Mouse (Mus musculus) liver, adult 2 months (tissue): ENCODE results near the gene Ttc37. TPM values are rescaled to one million over a fixed set of nuclear protein-coding genes. Genes with fewer than 3 reads are reported as not detected.

Experiments used
- DNase-seq: peaks from one replicate; pipeline ENCODE4 v3.0.0-alpha.2; 2011; ENCODE audit warnings: low read depth, low spot score; ENCODE audit errors: extremely low read depth
- H3K27ac ChIP-seq: fragments of 200-500 bp; replicated peaks from 2 replicates; pipeline ENCODE4 v1.5.1; 2012; ENCODE audit warnings: low read depth, mild to moderate bottlenecking, control low read depth, inconsistent platforms, low read length; ENCODE audit not compliant: insufficient read depth
- H3K27me3 ChIP-seq: fragments of 200-500 bp; 2 replicates; pipeline ENCODE4 v1.6.1; 2012; ENCODE audit warnings: mild to moderate bottlenecking, moderate library complexity, low read length, inconsistent platforms; ENCODE audit not compliant: control insufficient read depth, insufficient read depth
- H3K36me3 ChIP-seq: fragments of 200-500 bp; 2 replicates; pipeline ENCODE4 v1.6.1; 2012; ENCODE audit warnings: low read length, inconsistent platforms; ENCODE audit not compliant: control insufficient read depth, insufficient read depth
- H3K4me1 ChIP-seq: fragments of 200-500 bp; 2 replicates; pipeline ENCODE4 v1.6.1; 2011; ENCODE audit warnings: low read length; ENCODE audit not compliant: control insufficient read depth, insufficient read depth
- H3K4me3 ChIP-seq: fragments of 200-500 bp; 2 replicates; pipeline ENCODE4 v1.5.1; 2011; ENCODE audit warnings: low read depth, mild to moderate bottlenecking, control low read depth, low read length, moderate library complexity; ENCODE audit not compliant: insufficient read depth
- H3K79me2 ChIP-seq: fragments of 200-500 bp; 2 replicates; pipeline ENCODE4 v1.6.1; 2012; ENCODE audit warnings: inconsistent platforms, mild to moderate bottlenecking, low read length, moderate library complexity; ENCODE audit not compliant: control insufficient read depth, insufficient read depth
- H3K9ac ChIP-seq: fragments of 200-500 bp; 2 replicates; pipeline ENCODE4 v1.6.1; 2012; ENCODE audit warnings: low read depth, mild to moderate bottlenecking, control low read depth, inconsistent platforms, low read length
- CTCF ChIP-seq: fragments of 200-500 bp; IDR thresholded peaks from 2 replicates; pipeline ENCODE4 v1.5.1; 2011; ENCODE audit warnings: low read depth, low read length, control low read depth
- POLR2A ChIP-seq: fragments of 200-500 bp; IDR thresholded peaks from 2 replicates; pipeline ENCODE4 v1.6.1; 2011; ENCODE audit warnings: low read length, control low read depth; ENCODE audit not compliant: insufficient read depth; ENCODE audit errors: extremely low read depth
- WGBS: fragments of 180-500 bp; shearing (Covaris S2); methylation state at CpG from one replicate; pipeline ENCODE4 v1.1.7; 2018; 5-methylcytosine and 5-hydroxymethylcytosine counted together
- polyA plus RNA-seq: library from polyadenylated mRNA; depleted of rRNA; stranded (reverse); fragments of >200 nt; gene quantifications from 2 replicates; pipeline ENCODE4 v1.2.3, GENCODE M21; 2012
- total RNA-seq: library from RNA; depleted of rRNA; stranded (reverse); fragments of >200 nt; gene quantifications from 2 replicates; pipeline ENCODE4 v1.2.3, GENCODE M21; 2014

Ttc37 gene
- total and polyA plus RNA-seq, 2 experiments, result 4.8 to 14.5 TPM

- Histone ChIP-seq H3K27ac (no peak overlapping the region), H3K9ac (no peak overlapping the region), H3K79me2 (no peaks in the 10 kb centered on the region), H3K36me3 (peaks cover 38% of the 10 kb centered on the region), H3K27me3 (no peaks in the 10 kb centered on the region), H3K4me1 (no peaks in the 10 kb centered on the region), H3K4me3 (no peak overlapping the region)
- 88% methylated on average over 12 of the region's 12 CpGs for WGBS
- TF ChIP-seq CTCF (no peak), POLR2A (no peak)
- no peak for DNase-seq
These were observed 42.7 kb downstream of the Ttc37 start for GRCm38 (mm10) chr13:76141117-76141808.

- peaks cover 53% of the 10 kb centered on the region for H3K36me3 ChIP-seq
- no peak overlapping the region for H3K27ac ChIP-seq
- DNase-seq, result no peak
- H3K79me2 ChIP-seq, result no peaks in the 10 kb centered on the region
- no peaks in the 10 kb centered on the region for H3K27me3 ChIP-seq
- WGBS, result 92% methylated on average over 5 of the region's 5 CpGs
- H3K4me3 ChIP-seq, result no peak overlapping the region
- TF ChIP-seq POLR2A (no peak), CTCF (no peak; the same call in 1 of the 2 replicates)
- H3K4me1 ChIP-seq, result no peaks in the 10 kb centered on the region
- no peak overlapping the region for H3K9ac ChIP-seq
These were observed 51.9 kb downstream of the Ttc37 start for GRCm38 (mm10) chr13:76150483-76150882.

DNA sequence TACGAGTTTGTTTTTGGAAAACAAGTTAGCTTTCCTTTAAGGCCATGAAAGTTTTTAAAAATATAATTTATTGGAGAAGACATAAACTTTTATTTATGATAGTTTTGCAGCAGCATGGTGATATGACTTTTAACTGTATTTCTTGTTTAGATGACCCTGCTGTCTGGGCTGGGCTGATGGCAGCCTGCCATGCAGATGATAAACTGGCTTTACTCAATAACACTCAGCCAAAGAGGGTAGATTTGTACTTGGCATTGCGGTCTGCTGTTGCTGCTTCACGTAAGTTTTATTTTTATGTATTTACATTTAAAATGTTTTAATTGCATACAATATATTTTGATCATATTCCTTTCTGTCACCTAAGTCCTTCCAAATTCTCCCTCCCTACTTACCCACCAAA lies 58.6 kb downstream of the Ttc37 start:
- H3K4me1 ChIP-seq, result no peaks in the 10 kb centered on the region
- no peak overlapping the region for H3K27ac ChIP-seq
- no peaks in the 10 kb centered on the region for H3K27me3 ChIP-seq
- peaks cover 47% of the 10 kb centered on the region for H3K36me3 ChIP-seq
- no peak for TF ChIP-seq CTCF
- TF ChIP-seq POLR2A, result no peak
- no peak overlapping the region for H3K9ac ChIP-seq
- no peak overlapping the region for H3K4me3 ChIP-seq
- H3K79me2 ChIP-seq, result no peaks in the 10 kb centered on the region
- WGBS, result 81% methylated on average over 3 of the region's 3 CpGs
- no peak for DNase-seq

DNA sequence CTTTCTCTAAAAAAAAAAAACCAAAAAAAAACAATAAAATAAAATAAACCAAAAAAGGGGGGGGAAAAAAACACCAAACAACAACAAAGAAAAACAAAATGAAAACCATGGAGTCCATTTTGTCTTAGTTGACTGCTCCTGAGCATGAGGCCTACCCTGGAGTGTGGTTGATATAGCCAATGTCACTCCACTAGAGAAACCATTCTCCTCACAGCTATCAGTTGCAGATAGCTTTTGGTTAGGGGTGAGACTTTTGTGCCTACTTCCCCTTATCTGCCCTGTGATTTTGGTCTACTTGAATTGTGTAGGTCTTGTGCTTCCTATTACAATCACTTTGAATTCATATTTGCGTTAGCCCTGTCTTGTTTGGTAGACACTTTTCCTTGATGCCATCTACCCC lies 59.0 kb downstream of the Ttc37 start:
- no peaks in the 10 kb centered on the region for H3K4me1 ChIP-seq
- H3K79me2 ChIP-seq, result no peaks in the 10 kb centered on the region
- DNase-seq, result no peak
- no peaks in the 10 kb centered on the region for H3K27me3 ChIP-seq
- no peak overlapping the region for H3K4me3 ChIP-seq
- H3K27ac ChIP-seq, result no peak overlapping the region
- TF ChIP-seq CTCF (no peak), POLR2A (no peak)
- 94% methylated on average over 1 of the region's 1 CpGs for WGBS
- H3K9ac ChIP-seq, result no peak overlapping the region
- peaks cover 46% of the 10 kb centered on the region for H3K36me3 ChIP-seq

GRCm38 (mm10) chr13:76160587-76160986 lies 62.1 kb downstream of the Ttc37 start:
- Histone ChIP-seq H3K79me2 (no peaks in the 10 kb centered on the region), H3K4me3 (no peak overlapping the region), H3K4me1 (no peaks in the 10 kb centered on the region), H3K27ac (no peak overlapping the region), H3K36me3 (peaks cover 31% of the 10 kb centered on the region), H3K9ac (no peak overlapping the region), H3K27me3 (no peaks in the 10 kb centered on the region)
- TF ChIP-seq POLR2A (no peak), CTCF (no peak)
- DNase-seq, result no peak
- 94% methylated on average over 2 of the region's 2 CpGs for WGBS

DNA sequence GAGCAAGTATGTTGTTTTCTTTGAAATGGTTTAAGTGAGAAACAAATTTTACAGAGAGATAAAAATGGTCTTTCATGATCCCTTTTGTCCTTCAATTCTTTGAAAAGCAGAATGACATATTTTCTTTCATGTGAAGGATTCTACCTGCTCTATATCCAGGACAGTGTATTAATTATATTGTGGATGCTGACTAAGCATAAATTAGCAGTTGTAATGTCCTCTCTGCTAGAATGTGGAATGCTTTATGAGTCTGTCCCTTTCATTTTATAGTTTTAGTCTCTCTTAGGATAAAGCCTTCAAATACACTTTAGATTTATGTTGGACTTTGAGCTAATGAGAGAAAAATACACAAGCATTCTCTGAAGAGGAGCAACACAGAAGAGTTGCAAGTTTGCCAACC lies 75.8 kb downstream of the Ttc37 start:
- no peak overlapping the region for H3K27ac ChIP-seq
- H3K79me2 ChIP-seq, result no peaks in the 10 kb centered on the region
- no peak for DNase-seq
- H3K36me3 ChIP-seq, result peaks cover 21% of the 10 kb centered on the region
- no peak overlapping the region for H3K9ac ChIP-seq
- H3K4me3 ChIP-seq, result no peak overlapping the region
- H3K4me1 ChIP-seq, result no peaks in the 10 kb centered on the region
- TF ChIP-seq POLR2A (no peak), CTCF (no peak)
- no peaks in the 10 kb centered on the region for H3K27me3 ChIP-seq
